Mouse (Mus musculus) cerebellum, adult 2 months (tissue): Measurements from ENCODE around the gene 9230102O04Rik. TPM values are rescaled to one million over a fixed set of nuclear protein-coding genes. Genes with fewer than 3 reads are reported as not detected.

Experiments used
- DNase-seq, 2 experiments: peaks; one replicate each; pipeline ENCODE4 v3.0.0; 2021
- H3K27ac ChIP-seq: fragments of 200-500 bp; 2 replicates; pipeline ENCODE4 v1.5.1; 2012; ENCODE audit warnings: low read length, control low read depth, inconsistent platforms; ENCODE audit not compliant: insufficient read depth
- H3K27me3 ChIP-seq: fragments of 200-500 bp; 2 replicates; pipeline ENCODE4 v1.6.1; 2012; ENCODE audit warnings: inconsistent platforms, mild to moderate bottlenecking, low read length, moderate library complexity; ENCODE audit not compliant: control insufficient read depth, insufficient read depth
- H3K4me1 ChIP-seq: fragments of 200-500 bp; 2 replicates; pipeline ENCODE4 v1.6.1; 2011; ENCODE audit warnings: low read length; ENCODE audit not compliant: control insufficient read depth, insufficient read depth
- H3K4me3 ChIP-seq: fragments of 200-500 bp; replicated peaks from 2 replicates; pipeline ENCODE3; 2011; ENCODE audit warnings: mild to moderate bottlenecking, low read depth, low read length, control low read depth; ENCODE audit not compliant: insufficient read depth
- CTCF ChIP-seq: fragments of 200-500 bp; IDR thresholded peaks from 2 replicates; pipeline ENCODE4 v1.5.1; 2011; ENCODE audit warnings: low read depth, mild to moderate bottlenecking, control low read depth, low read length, moderate library complexity, borderline replicate concordance; ENCODE audit not compliant: insufficient read depth
- POLR2A ChIP-seq: fragments of 200-500 bp; IDR thresholded peaks from 2 replicates; pipeline ENCODE4 v1.6.1; 2011; ENCODE audit warnings: low read length, control low read depth, borderline replicate concordance; ENCODE audit not compliant: insufficient read depth
- WGBS: fragments of 180-500 bp; shearing (Covaris S2); methylation state at CpG from one replicate; pipeline ENCODE4 v1.1.7; 2018; 5-methylcytosine and 5-hydroxymethylcytosine counted together
- polyA plus RNA-seq: library from polyadenylated mRNA; depleted of rRNA; stranded (reverse); fragments of >200 nt; gene quantifications from 2 replicates; pipeline ENCODE4 v1.2.3, GENCODE M21; 2012

9230102O04Rik gene
- polyA plus RNA-seq, 1 experiment: not detected

- Histone ChIP-seq H3K4me3 (no peak overlapping the region), H3K27me3 (peaks cover 7% of the 10 kb centered on the region; the same call in 1 of the 2 replicates), H3K27ac (no peak overlapping the region), H3K4me1 (no peaks in the 10 kb centered on the region; the same call in 1 of the 2 replicates)
- DNase-seq: no peak
- TF ChIP-seq CTCF: no peak
- no peak for TF ChIP-seq POLR2A
- 13% methylated on average over 8 of the region's 8 CpGs for WGBS
Measured at GRCm38 (mm10) chr2:9897846-9898245, 8.5 kb upstream of the 9230102O04Rik start.

- Histone ChIP-seq H3K4me3 (no peak overlapping the region), H3K4me1 (no peaks in the 10 kb centered on the region; the same call in 1 of the 2 replicates), H3K27ac (no peak overlapping the region), H3K27me3 (peaks cover 8% of the 10 kb centered on the region; the same call in 1 of the 2 replicates)
- no peak for TF ChIP-seq POLR2A
- TF ChIP-seq CTCF: no peak
- 3% methylated on average over 22 of the region's 22 CpGs for WGBS
- DNase-seq: no peak
Measured at GRCm38 (mm10) chr2:9896097-9896770, 6.9 kb upstream of the 9230102O04Rik start.

- WGBS: 6% methylated on average over 19 of the region's 19 CpGs
- no peaks in the 10 kb centered on the region; the same call in 1 of the 2 replicates for H3K4me1 ChIP-seq
- H3K27ac ChIP-seq: no peak overlapping the region
- H3K4me3 ChIP-seq: no peak overlapping the region
- H3K27me3 ChIP-seq: peaks cover 14% of the 10 kb centered on the region; the same call in 1 of the 2 replicates
- no peak for TF ChIP-seq POLR2A
- no peak for TF ChIP-seq CTCF
- DNase-seq: no peak
Measured at GRCm38 (mm10) chr2:9894836-9895593, 5.7 kb upstream of the 9230102O04Rik start.

GRCm38 (mm10) chr2:9893272-9893953, 4.1 kb upstream of the 9230102O04Rik start:
- peaks cover 14% of the 10 kb centered on the region; the same call in 1 of the 2 replicates for H3K27me3 ChIP-seq
- no peak overlapping the region for H3K27ac ChIP-seq
- H3K4me3 ChIP-seq: no peak overlapping the region
- TF ChIP-seq CTCF: no peak
- no peak for TF ChIP-seq POLR2A
- no peaks in the 10 kb centered on the region; the same call in 1 of the 2 replicates for H3K4me1 ChIP-seq
- WGBS: 5% methylated on average over 6 of the region's 6 CpGs
- no peak for DNase-seq

- DNase-seq: no peak
- WGBS: 12% methylated on average over 7 of the region's 7 CpGs
- no peak overlapping the region for H3K27ac ChIP-seq
Measured at GRCm38 (mm10) chr2:9892541-9892940, 3.2 kb upstream of the 9230102O04Rik start.

GRCm38 (mm10) chr2:9890906-9891305, 1.6 kb upstream of the 9230102O04Rik start:
- DNase-seq: no peak
- Histone ChIP-seq H3K27me3 (peaks cover 13% of the 10 kb centered on the region; the same call in 1 of the 2 replicates), H3K4me3 (no peak overlapping the region), H3K27ac (no peak overlapping the region), H3K4me1 (no peaks in the 10 kb centered on the region; the same call in 1 of the 2 replicates)
- TF ChIP-seq POLR2A (no peak), CTCF (no peak)
- whole genome bisulfite sequencing: 9% methylated on average over 5 of the region's 5 CpGs

More at GRCm38 (mm10) chr2:9892541-9892940, 3.2 kb upstream of the 9230102O04Rik start:
- TF ChIP-seq CTCF (no peak), POLR2A (no peak)
- Histone ChIP-seq H3K27me3 (peaks cover 15% of the 10 kb centered on the region; the same call in 1 of the 2 replicates), H3K4me3 (no peak overlapping the region), H3K4me1 (no peaks in the 10 kb centered on the region; the same call in 1 of the 2 replicates)

- H3K27ac ChIP-seq: no peak overlapping the region
- no peak for DNase-seq
- peaks cover 11% of the 10 kb centered on the region; the same call in 1 of the 2 replicates for H3K27me3 ChIP-seq
- TF ChIP-seq CTCF (no peak), POLR2A (no peak)
- H3K4me3 ChIP-seq: no peak overlapping the region
- WGBS: 2% methylated on average over 8 of the region's 8 CpGs
- no peaks in the 10 kb centered on the region; the same call in 1 of the 2 replicates for H3K4me1 ChIP-seq
Measured at GRCm38 (mm10) chr2:9890251-9890650, 911 bp upstream of the 9230102O04Rik start.
